Mouse (Mus musculus): ENCODE data around the gene 4930407I10Rik.
A peak's percentile ranks its signal among the peaks of the same experiment; 100 is the strongest.

The 4930407I10Rik gene

DNA sequence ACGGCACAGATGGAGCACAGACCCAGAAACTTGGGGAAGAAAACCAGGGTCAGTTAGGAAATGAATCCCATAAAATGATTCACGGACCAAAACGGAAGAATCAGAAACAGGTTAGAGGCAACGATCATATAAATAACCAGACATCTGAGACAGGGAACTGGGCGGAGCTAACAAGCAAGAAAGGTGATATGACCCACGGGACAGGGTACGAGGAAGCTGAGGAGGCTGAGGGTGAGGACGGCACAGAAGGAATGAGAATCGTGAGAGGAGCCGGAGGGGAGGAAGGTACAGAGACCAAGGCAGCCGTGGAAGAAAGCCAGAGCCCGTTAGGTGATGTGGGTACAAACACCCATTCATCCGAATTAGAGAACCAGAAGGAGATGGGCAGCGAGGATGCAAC is 5.0 kb downstream of the 4930407I10Rik start:
- DNase-seq, result no peak

DNA sequence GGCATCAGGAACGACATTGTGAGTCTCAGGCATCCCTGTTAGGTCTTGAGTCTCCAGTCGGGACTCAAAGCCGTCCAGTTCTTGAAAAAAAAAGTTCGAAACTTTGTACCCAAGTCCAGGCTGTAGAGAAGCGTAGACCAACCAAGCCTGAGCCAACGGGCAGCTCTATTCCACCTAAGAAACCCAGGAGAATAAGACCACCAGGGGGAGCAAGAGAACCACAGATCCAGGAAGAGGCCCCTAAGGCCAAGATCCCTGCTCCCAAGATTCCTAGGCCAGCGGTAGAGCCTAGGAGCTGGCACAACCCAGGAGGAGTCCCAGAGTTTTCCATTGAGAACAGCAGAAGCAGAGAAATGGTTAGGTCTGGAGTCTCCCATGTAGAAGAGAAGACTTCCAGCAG is 6.6 kb downstream of the 4930407I10Rik start:
- DNase-seq, result peak; percentile 67

DNA sequence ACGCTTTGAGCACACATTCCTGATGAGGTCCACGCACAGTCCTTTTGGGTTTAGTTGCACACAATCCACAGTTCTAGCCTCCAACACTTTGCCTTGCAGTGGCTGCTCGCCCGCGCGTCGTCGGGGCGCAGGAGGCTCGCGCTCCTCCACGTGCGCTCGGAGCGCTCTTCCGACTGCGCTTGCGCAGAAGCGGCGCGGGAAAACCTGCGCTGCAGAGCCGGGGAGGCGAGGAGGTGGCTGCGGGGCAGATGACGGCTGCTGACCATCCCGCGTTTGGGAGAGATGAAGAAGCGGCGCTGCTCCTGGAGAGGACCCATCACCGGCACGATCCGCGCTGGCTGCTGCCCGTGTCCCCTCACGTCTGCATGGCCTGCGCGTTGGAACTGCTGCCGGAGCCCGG is 10.9 kb downstream of the 4930407I10Rik start, which contains the start of gene Mei1:
TSS of gene Mei1 (plus strand) at position 99 of the 400 bp plus-strand sequence.
- DNase-seq, result peak; percentile 23

DNA sequence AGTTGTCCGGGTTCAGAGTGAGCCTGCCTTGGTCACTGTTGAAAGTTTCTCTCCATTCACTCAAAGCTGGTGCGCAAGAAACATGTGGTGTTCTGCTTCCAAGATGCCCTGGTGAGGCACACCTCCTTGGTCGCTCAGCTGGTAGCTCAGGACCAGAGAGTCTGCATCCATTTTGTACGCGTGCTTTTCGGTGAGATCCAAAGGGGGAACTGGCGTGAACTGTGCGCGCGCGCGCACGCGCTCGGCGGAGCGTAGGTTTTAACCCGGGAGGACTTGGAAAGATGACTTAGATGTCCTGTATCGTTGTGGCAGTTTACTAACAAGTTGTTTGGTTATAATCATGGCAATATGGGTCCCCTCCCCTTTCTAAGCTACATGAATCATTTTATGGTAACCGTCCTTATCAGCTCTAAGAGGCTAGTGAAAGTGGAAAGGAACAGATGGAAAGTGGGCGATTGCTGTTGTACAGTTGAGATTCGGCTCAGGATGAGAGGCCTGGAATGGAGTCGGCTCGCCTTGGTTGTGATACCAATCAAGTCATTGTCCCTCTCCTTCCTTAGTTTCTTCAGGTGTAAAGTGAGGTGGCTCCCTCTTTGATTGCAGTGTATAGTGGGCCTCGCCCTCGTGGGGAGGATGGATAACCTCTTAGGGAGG is 13.0 kb downstream of the 4930407I10Rik start:
- DNase-seq, result no peak

DNA sequence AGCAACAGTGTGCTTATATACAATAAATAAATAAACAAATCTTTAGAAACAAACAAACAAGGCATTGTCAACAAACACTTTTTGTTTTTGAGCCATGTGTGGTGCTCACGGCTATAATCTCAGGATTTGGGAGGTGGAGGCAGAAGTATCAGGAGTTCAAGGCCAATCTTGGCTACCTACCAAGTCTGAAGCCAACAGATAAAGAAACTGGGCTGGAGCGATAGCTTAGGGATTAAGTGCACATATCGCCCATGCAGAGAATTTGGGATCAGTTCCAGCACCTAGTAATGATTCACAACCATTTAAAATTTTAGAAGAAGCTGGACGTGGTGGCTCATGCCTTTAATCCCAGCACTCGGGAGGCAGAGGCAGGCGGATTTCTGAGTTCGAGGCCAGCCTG is 14.5 kb downstream of the 4930407I10Rik start:
- no peak for DNase-seq

DNA sequence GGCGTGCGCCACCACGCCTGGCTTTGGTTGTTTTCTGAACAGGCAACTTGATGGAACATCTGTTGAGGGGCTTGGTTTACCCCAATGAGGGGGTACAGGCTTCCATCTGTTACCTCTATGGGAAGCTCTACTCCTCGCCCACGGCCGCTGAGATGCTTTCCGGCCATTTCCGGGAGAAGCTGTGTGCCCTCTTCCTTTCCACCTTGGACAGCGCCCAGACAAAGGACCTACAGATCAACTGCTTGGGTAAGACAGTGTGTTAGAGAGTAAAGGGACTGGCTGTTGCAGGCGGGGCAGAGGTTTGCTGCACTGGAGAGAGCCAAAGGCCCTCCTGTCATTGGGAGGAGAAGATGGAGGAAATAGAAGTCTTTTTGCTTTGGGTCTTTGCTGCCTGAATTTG is 20.9 kb downstream of the 4930407I10Rik start:
- DNase-seq, result no peak

DNA sequence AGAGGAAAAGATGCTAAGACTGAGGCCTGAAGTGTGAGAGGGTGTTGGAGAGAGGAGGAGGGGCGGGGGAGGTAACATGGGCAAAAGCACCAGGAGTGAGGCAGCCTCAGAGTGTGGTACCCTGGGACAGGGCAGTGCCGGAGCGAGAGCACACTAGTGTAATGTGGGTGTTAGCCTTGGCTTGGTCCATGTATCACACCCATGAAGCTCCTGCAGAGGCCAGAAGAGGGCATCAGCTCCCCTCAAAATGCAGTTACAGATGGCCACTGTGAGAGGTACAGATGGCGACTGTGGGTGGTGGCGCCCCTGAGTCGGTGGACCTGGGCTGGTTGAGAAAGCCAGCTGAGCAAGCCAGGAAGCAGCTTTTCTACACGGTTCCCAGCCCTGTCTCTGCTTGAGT is 22.2 kb downstream of the 4930407I10Rik start:
- peak; percentile 73 for DNase-seq

DNA sequence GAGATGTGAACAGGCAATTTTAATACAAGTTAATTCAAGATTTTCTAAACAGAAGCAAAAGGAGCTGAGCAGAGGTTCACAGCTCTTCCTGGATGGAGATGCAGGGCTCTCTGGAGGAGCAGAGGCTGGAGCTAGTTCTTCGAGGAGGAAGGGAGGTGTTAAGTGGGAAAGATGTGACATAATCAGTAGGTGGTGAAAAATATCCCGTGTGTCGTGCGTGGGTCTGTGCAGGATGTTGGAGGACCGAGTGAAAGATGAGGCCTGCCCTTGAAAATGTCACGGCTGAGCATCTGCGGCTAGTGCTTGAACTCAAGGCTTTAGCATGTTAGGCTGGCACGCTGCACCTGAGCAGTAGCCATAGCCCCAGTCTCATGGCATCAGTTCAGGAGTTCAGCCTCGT is 26.7 kb downstream of the 4930407I10Rik start:
- no peak for DNase-seq

DNA sequence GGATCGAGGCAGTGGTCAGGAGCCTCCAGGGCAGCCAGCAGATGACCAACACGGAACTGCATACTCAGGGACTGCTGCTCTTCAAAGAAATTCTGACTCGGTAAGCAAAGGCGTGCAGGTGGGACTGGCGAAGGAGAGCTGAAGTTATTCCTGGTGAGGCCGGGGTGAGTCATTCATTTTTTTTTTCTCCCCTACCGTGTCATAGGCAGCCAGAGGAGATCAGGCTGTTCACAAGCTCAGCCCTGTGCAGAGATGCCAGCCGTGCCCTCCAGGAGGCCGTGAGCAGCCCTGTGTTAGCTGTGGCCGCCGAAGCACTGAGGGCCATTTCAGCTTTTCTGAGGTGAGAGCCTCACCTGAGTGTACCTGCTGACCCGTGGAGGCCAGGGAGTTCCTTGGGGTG is 27.2 kb downstream of the 4930407I10Rik start:
- DNase-seq, result no peak

DNA sequence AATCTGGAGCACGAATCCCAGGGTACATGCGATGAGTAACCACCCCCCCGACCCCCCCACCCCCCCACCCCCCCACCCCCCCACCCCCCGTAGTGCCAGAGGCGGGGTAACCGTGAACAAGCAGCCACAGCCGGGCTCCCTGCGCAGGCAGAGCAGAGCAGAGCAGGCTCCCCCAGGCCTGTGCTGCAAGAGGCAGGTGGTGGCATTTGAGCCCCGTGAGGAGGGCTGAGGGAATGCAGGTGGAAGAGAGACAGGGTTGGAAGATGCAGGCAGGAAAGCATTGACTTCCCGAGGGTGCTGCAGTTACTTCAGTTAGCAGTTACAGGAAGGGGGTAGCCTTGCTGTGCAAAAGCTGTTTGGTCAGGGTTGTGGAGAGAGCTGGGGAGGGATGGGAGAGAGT is 28.3 kb downstream of the 4930407I10Rik start:
- peak; percentile 52 for DNase-seq

DNA sequence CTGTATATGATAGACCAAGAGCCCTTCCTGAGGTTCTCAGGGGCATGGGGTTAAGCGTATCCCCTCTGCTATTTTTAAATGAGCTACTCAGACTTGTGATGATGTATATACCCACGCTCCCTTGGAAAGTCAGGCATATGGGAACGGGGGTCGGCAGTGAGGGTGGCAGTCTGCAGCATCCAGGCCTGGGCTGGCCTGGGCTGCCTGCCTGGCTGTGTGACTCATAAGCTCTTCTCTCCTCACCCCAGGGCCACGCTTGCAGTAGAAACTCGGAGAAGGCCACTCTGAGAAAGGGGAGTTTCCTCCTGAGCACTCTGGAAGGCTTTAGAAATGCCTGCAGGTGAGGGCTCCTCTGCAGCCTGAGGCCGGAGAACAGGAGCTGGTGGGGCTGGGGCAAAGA is 32.1 kb downstream of the 4930407I10Rik start:
- no peak for DNase-seq

DNA sequence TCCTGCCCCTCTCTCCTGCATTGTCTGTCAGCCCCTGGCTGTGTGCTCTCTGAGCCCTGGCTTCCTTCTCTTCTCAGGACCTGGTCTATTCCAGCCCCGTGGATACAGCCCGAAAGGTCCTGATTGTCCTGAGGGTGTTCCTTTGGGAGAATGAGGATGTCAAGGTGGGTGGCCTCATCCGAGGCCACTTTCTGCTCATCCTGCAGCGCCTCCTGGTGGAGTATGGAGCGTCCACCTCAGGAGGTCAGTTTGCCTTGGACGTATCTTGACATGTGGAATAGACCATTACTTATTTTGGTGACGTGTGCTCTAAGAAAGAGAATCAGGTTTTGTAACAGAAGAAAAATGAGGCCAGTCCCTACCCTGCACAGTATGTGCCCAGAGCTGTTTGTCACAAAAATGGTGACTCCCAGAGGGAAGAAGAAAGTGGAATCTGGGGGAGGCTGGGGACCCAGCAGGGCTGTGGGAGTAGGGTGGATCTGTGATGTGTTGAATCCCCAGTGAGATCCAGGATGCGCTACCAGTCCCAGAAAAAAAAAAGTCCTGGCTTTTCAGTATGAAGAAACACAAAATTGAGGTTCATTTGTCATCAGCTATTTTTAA is 48.1 kb downstream of the 4930407I10Rik start:
- DNase-seq, result peak; percentile 70

Measured in thymus, postnatal 4 days (tissue).